Mouse (Mus musculus): ENCODE measurements around the gene Prr12.

GRCm38 (mm10) chr7:45083300-45083890 is 30.7 kb upstream of the Prr12 start:
- TF ChIP-seq CTCF (IDR thresholded peaks at IDR 0.05; ENCODE audit: insufficient read depth, low read depth, low read length) (no peak), POLR2A (IDR thresholded peaks at IDR 0.05; ENCODE audit: insufficient read depth, low read depth, low read length) (no peak)
